Mouse (Mus musculus) retina, postnatal 7 days (tissue): ENCODE data around the gene Rrp7a.

Experiments
- DNase-seq: peaks from one replicate; pipeline ENCODE4 v3.0.0-alpha.2; 2012; ENCODE audit warnings: low read depth, low spot score

Rrp7a gene

GRCm38 (mm10) chr15:83065543-83065942 lies 57.1 kb downstream of the Rrp7a start:
- DNase-seq, result no peak
